Mouse (Mus musculus) erythroblast, embryonic 14.5 days (primary cell): Measurements from ENCODE around the gene Orc2.

Experiments
- GATA1 ChIP-seq: IDR thresholded peaks from 2 replicates; pipeline ENCODE4 v1.6.1; 2012; ENCODE audit warnings: low read length, inconsistent platforms, mixed read lengths
- TAL1 ChIP-seq: IDR thresholded peaks from 3 replicates; pipeline ENCODE4 v1.6.1; 2012; ENCODE audit warnings: low read length, inconsistent platforms, mixed read lengths

GRCm38 (mm10) chr1:58541386-58541785 is 36.5 kb upstream of the Orc2 start:
- TF ChIP-seq GATA1 (no peak), TAL1 (no peak)
